Mouse (Mus musculus) kidney, postnatal 14 days (tissue): ENCODE measurements around the gene Atad1.
"Not testable (repeated sequence)": the region's sequence is repeated elsewhere in the genome, so short reads cannot be mapped to it uniquely, and the experiment has no call there.

Experiments used
- DNase-seq: peaks from one replicate; pipeline ENCODE4 v3.0.0; 2022; ENCODE audit warnings: mixed read lengths

Atad1 gene

DNA sequence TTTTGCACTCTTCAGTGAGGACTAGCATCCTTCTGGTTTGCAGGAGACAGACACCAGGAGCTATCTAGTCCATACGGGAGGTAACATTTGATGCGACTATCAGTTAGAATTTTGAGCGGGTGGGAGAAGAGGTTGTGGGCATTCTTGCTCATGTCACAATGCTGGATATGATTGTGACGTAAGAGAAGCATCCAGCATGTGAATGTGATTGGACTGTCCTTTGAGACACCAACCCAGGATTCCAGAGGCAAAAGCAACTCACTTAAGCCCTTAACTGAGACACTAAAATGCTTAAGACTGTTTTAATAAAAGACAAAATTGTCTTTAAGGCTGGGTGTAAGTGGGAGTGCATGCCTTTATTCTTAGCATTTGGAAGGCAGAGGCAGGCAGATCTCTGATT, at the start of gene Atad1:
Gene Atad1, minus strand, starts transcription at position 101 of the 400 bp plus-strand sequence.
- no peak for DNase-seq

GRCm38 (mm10) chr19:32788016-32788415, 48.4 kb upstream of the Atad1 start:
- DNase-seq = not testable (repeated sequence)

DNA sequence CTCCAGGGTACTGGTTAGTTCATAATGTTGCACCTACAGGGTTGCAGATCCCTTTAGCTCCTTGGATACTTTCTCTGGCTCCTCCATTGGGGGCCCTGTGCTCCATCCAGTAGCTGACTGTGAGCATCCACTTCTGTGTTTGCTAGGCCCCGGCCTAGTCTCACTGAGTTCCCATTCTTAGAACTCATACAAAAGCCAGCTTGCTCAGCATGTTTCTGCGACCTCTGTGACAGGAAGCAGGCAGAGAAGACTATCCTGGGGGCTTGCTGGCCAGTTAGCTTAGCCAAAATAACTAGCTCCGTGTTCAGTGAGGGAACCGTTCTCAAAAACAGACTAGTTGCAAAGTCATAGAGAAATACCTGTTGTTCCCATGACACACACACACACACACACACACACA, 47.8 kb upstream of the Atad1 start:
- peak; percentile 20 for DNase-seq

- DNase-seq = no peak
Observed at GRCm38 (mm10) chr19:32781305-32782071, 41.9 kb upstream of the Atad1 start.

DNA sequence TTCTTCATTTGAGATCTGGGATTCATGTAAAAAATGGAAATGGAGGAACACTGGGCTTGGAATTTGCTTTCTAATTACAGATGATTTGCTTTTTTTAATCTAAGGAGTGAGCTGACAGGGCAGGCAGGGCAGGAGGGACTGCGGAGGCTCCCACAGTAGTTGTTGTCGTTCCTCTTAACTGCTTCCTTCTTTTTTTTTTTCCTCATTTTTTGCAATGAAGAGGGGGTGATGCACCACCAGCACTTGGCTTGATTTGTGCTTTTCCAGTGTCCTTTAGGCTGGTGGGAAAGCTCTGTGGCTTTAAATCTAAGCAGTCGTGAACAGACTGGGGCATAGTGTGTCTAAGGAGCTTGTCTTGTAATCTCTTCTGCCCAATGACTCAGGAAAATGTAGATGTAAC, 39.5 kb upstream of the Atad1 start:
- no peak for DNase-seq

GRCm38 (mm10) chr19:32778411-32778810, 38.8 kb upstream of the Atad1 start:
- no peak for DNase-seq

GRCm38 (mm10) chr19:32762493-32762892, 22.9 kb upstream of the Atad1 start:
- no peak for DNase-seq

DNA sequence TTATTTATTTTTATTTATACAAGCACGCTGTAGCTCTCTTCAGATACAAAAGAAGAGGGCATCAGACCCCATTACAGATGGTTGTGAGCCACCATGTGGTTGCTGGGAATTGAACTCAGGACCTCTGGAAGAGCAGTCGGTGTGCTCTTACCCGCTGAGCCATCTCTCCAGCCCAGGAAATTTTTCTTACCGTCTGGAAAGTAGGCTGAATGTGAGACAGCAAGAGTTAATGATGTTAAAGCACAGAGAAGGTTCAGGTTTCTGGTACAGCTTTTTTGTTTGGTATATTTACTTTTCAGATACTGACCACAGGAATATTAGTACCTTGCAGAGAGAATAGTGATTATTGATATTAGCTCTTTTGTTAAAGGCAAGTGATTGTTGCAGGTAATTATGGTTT, 21.6 kb upstream of the Atad1 start:
- no peak for DNase-seq

DNA sequence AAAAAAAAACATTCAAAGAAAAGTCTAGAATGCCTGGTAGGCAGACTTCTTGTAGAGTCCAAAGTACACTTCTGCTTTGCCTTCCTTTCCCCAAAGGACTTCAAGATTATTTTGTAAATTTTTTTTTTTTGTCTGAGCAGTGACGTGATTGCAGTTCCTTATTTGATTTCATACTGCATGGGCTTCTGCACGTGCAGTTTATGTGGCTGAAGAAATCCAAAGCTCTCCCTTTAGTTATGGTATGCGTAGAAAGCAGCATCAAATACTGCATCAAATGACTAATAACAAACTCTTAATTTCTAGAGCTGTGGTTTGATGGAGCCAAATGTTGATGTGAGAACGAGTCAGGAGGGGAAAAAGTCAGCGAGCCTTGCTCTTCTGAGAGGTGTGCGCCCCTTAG, 20.9 kb upstream of the Atad1 start:
- no peak for DNase-seq

- no peak for DNase-seq
Observed at GRCm38 (mm10) chr19:32759357-32760024, 19.9 kb upstream of the Atad1 start.

- no peak for DNase-seq
Observed at GRCm38 (mm10) chr19:32758793-32759161, 19.2 kb upstream of the Atad1 start.

- DNase-seq = peak; percentile 67
Observed at GRCm38 (mm10) chr19:32757831-32758792, 18.5 kb upstream of the Atad1 start.

DNA sequence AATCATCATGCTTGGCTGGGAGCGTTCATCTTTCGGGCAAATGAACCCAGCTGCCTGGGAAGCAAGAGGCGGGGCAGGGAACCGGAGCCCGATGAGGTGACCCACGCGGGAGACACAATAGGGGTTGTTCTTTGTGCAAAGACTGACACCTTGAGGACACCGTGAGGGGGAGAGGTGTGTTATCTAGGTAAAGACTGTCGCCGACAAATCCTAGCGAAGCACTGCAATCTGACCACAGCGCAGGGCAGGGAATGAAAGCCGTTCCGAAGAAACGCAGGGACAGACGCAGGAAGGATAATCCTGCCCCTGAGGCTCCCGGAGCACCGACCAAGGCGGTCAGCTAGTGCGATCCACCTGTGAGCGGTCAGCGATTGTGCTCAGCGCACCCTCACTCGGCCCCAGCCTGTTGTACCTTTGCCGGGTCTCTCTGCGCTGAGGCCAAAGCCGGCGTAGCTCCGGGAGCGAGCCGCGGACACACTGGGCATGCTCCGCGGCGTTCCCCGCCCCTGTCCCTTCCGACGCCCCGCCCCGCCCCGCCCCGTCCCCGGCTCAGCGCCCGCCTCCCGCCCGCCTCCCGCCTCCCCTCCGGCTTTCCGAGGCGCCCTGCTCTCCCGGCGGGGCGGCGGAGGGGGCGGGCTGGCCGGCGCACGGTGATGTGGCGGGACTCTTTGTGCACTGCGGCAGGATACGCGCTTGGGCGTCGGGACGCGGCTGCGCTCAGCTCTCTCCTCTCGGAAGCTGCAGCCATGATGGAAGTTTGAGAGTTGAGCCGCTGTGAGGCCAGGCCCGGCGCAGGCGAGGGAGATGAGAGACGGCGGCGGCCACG, 17.5 kb upstream of the Atad1 start, which contains the start of gene Pten:
Gene Pten, plus strand, starts transcription at position 598 of the 826 bp plus-strand sequence.
- DNase-seq = peak; percentile 97

DNA sequence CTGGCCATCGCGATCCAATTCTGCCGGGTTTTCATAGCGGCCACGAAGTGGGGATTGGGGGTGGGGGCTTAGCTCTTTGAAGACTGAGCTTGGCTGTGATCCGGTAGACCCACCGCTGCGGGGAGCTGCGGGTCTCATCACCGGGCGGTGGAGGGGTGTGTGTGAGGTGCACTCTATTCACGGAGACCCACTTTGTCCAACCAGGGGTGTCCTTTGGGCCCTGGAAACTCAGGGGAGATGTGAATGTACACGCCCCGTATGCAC, 17.0 kb upstream of the Atad1 start:
- DNase-seq = no peak

- peak; percentile 98 for DNase-seq
Observed at GRCm38 (mm10) chr19:32755792-32756635, 16.4 kb upstream of the Atad1 start.

DNA sequence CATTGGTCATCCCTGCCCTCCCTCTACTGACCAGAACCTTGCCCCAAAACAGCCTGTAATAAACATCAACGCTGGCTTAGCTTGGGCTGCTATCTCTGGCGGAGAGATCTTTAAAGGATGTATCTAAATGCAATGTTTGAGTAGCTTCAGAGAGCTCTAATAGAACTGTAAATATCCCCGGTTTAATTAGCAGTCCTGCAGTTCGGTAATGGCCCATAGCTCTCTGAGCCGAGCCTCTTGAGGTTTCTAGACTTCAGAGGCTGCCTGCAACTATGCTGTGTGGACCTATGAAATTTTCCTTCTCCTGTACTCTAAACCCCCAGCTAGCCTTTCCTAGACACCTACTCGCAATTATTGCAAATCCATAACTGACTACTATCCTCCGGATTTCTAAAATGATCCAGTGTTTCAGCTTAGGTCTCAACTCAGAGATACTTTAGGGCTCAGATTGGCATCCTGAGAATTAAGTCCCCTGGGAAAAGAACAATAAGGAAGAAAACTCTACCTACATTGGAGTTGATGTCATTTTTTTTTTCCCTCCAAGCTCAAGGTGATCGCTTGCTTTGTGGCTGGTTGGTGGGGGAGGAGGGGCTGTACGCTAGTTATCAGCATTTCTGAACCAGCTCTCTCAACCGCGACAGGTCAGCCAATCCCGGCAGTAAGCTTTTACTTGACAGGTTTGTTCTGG, 15.7 kb upstream of the Atad1 start:
- no peak for DNase-seq

DNA sequence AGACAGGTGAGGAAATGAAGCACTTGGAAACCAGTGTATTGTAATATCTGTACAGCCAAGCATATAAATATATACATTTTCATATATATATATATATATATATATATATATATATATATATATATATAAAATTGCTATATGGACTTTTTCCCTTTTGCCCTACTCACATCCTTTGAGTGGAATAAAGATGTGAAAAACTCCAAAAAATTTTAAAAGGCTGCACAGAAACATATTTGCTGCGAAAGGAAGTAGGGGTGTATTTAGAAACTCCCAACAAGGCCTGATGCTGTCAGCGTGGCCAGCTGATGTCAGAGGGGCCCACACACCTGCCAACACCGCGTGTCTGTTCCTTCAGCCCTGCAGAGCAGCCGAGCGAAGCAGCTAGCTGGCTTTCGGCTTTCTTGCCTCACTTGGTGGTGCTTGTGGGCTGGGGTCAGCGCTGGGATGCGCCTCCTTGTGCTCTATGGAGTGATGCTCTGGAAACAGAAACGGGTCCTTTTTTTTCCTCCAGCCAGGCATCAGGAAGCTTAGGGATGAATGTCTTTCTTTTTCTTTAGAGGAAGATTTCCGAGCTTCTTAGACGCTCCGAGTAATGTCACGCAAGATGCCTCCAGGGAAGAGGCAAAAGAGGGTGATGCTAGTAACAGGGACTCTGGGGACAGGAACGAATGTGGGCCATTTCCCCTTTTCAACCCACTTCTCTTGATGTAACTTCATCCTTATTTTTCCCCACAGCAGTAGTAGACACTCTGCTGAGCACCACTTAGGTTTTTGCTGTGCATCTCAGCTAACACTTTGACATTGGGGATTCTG, 14.8 kb upstream of the Atad1 start:
- DNase-seq = no peak

DNA sequence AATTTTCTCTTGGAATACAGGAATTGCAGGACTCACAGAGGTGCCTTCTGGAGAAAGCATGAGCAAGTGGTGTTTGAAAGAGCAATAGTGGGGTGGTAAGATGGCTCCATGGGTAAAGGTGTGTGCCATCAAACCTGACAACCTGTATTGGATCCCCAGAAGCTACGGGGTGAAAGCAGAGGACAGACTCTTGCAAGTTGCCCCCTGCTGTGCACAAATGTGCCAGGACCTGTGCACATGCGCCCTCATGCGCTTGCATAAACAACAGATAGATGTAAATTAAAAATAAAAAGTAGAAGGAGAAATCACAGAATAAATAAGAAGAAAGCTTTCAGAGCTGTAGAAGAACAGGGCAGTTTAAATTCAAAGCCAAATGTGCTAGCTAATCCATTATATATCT, 13.8 kb upstream of the Atad1 start:
- DNase-seq = no peak

DNA sequence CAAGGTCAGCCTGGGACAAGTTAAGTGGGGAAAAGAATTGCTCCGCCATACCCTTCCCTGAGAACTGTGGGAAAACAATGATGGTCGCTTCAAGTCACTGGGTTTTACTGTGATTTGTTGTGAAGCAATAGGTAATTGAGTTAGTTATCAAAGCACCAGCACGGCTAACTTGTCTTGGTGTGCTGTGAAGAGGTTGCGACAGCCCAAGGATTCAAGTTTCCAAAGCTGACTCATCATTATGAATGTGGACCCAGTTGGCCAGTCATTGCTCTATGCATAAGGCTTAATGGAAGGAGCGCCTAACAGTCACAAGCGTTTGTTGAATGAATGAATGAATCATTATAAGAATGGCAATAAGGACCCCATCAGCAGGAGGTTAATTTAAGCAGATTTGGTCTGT, 12.8 kb upstream of the Atad1 start:
- DNase-seq = no peak

GRCm38 (mm10) chr19:32749425-32749824, 9.8 kb upstream of the Atad1 start:
- DNase-seq = peak; percentile 51
